Mouse (Mus musculus) hindbrain, embryonic 10.5 days (tissue): Measurements from ENCODE around the gene March10. TPM values are rescaled to one million over a fixed set of nuclear protein-coding genes. Genes with fewer than 3 reads are reported as not detected.
A peak's percentile ranks its signal among the peaks of the same experiment; 100 is the strongest.

Experiments
- DNase-seq: peaks from one replicate; pipeline ENCODE4 v3.0.0-alpha.2; 2017; ENCODE audit warnings: low spot score
- H3K27ac ChIP-seq: fragments of 300-500 bp; sonication (generic); 2 replicates; pipeline ENCODE4 v1.5.1; 2016; ENCODE audit warnings: mild to moderate bottlenecking, moderate library complexity
- H3K27me3 ChIP-seq: fragments of 300-500 bp; sonication (generic); 2 replicates; pipeline ENCODE4 v1.6.1; 2016; ENCODE audit warnings: mild to moderate bottlenecking; ENCODE audit not compliant: poor library complexity, insufficient read depth, severe bottlenecking
- H3K36me3 ChIP-seq: fragments of 300-500 bp; sonication (generic); 2 replicates; pipeline ENCODE4 v1.6.1; 2016; ENCODE audit warnings: mild to moderate bottlenecking, moderate library complexity
- H3K4me1 ChIP-seq: fragments of 300-500 bp; sonication (generic); replicated peaks from 2 replicates; pipeline ENCODE4 v1.6.1; 2016; ENCODE audit warnings: mild to moderate bottlenecking
- H3K4me3 ChIP-seq: fragments of 300-500 bp; sonication (generic); 2 replicates; pipeline ENCODE4 v1.5.1; 2016; ENCODE audit warnings: mild to moderate bottlenecking, moderate library complexity
- H3K9me3 ChIP-seq: fragments of 300-500 bp; sonication (generic); 2 replicates; pipeline ENCODE4 v1.6.1; 2016; ENCODE audit warnings: mild to moderate bottlenecking, moderate library complexity
- WGBS: fragments of 180-500 bp; shearing (Covaris S2); methylation state at CpG from one replicate; pipeline ENCODE4 v1.1.7; 2016; 5-methylcytosine and 5-hydroxymethylcytosine counted together
- polyA plus RNA-seq: library from polyadenylated mRNA; unstranded; fragments of >200 nt; fragmentation: Nextera tagmentation; extraction: Ambion mirVana; gene quantifications from 2 replicates; pipeline ENCODE4 v1.2.1, GENCODE M21; 2016

The March10 gene
- polyA plus RNA-seq, 1 experiment from 2014 or later: 0.41 TPM

DNA sequence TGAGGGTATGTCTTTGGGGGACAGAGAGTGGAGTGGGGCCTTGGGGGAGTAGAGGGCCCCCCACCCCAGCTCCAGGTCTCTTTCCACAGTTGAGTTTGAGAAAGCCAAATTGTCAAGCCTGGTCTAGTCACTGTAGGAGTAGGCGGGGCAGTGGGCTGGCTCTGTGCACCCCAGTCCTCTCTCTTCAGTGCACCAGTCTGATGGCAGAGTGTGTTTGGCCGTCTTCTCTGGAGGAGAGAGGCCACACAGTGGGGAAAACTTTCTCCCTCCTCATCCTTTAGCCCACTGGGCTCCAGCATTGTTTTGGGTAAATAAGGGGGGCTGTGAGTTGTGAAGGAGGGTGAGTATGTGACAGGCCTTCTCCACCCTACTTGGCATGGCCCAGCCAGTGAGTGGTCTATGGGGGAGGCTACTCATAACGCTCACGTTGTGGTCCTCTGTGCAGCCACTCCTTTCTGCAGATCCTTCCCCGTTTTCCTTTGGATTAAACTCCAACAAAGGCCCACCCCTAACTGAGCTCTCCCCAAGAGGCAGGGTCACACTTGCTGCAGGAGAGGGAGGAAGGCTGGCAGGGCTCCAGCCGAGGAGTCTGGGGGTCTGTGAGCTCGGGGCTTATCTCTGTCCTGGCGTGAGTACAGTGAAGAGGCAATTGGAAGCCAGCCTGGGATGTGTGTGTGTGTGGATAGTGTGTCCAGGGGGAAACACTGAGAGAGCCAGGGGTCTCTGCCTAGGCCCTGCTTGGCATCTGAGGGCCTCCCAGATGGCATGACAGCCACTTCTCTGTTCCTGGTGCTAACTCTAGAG is 122.5 kb downstream of the March10 start:
- H3K36me3 ChIP-seq: peaks cover 30% of the 10 kb centered on the region
- no peaks in the 10 kb centered on the region for H3K27me3 ChIP-seq
- 71% methylated on average over 8 of the region's 8 CpGs for WGBS
- no peaks in the 10 kb centered on the region for H3K9me3 ChIP-seq
- DNase-seq: no peak
- no peak overlapping the region for H3K27ac ChIP-seq
- peaks cover 14% of the 10 kb centered on the region for H3K4me1 ChIP-seq
- no peak overlapping the region for H3K4me3 ChIP-seq

DNA sequence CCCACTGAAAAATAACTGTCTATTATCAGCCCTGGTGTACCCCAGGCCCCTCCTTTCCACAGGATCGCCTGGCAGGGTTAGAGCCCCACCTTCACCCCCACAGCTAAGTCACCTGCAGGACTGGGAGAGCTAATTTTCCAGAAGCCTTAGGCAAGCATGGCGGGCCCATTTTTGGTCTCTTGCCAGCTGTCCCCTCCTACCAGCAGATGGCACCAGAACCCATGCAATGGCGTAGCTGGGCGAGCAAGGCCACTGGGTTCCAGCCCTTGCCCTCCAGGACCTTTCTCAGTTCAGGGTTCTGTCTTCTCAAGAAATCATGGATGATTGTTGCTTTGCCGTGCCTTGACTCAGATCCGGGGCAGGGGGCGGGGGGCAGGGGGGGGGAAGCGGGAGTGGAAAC is 124.1 kb downstream of the March10 start:
- H3K27me3 ChIP-seq: no peaks in the 10 kb centered on the region
- 69% methylated on average over 8 of the region's 8 CpGs for WGBS
- no peak overlapping the region for H3K4me3 ChIP-seq
- H3K36me3 ChIP-seq: peaks cover 36% of the 10 kb centered on the region
- DNase-seq: peak; percentile 56
- H3K9me3 ChIP-seq: no peaks in the 10 kb centered on the region
- peaks cover 14% of the 10 kb centered on the region for H3K4me1 ChIP-seq
- no peak overlapping the region for H3K27ac ChIP-seq

DNA sequence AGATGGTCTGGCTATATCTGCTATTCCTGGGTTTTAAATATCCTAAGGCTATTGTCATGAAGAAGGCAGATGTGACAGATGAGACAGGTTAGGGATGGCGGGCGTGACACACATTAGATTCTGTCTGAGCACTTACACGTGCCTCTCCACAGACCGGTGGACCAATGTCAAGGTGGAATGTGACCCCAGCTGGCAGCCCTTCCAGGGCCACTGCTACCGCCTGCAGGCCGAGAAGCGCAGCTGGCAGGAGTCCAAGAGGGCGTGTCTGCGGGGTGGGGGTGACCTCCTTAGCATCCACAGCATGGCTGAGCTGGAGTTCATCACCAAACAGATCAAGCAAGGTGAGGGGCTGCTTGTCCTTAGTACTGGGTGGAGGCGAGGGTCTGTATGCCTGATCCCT is 124.8 kb downstream of the March10 start:
- Histone ChIP-seq H3K27me3 (no peaks in the 10 kb centered on the region), H3K4me1 (peaks cover 14% of the 10 kb centered on the region), H3K27ac (no peak overlapping the region), H3K9me3 (no peaks in the 10 kb centered on the region), H3K4me3 (no peak overlapping the region), H3K36me3 (peaks cover 37% of the 10 kb centered on the region)
- DNase-seq: no peak
- 56% methylated on average over 10 of the region's 10 CpGs for WGBS

- Histone ChIP-seq H3K4me1 (peaks cover 14% of the 10 kb centered on the region), H3K36me3 (peaks cover 37% of the 10 kb centered on the region)
- 88% methylated on average over 3 of the region's 3 CpGs for WGBS
Observed at GRCm38 (mm10) chr11:105331129-105331528, 125.4 kb downstream of the March10 start.

GRCm38 (mm10) chr11:105329962-105330361 is 126.6 kb downstream of the March10 start:
- peaks cover 14% of the 10 kb centered on the region for H3K4me1 ChIP-seq
- no peaks in the 10 kb centered on the region for H3K27me3 ChIP-seq
- H3K36me3 ChIP-seq: peaks cover 43% of the 10 kb centered on the region
- no peak for DNase-seq
- no peaks in the 10 kb centered on the region for H3K9me3 ChIP-seq
- WGBS: 82% methylated on average over 9 of the region's 9 CpGs
- H3K27ac ChIP-seq: no peak overlapping the region
- H3K4me3 ChIP-seq: no peak overlapping the region

More at GRCm38 (mm10) chr11:105331129-105331528, 125.4 kb downstream of the March10 start:
- no peaks in the 10 kb centered on the region for H3K27me3 ChIP-seq
- no peak overlapping the region for H3K4me3 ChIP-seq
- H3K9me3 ChIP-seq: no peaks in the 10 kb centered on the region
- no peak for DNase-seq
- no peak overlapping the region for H3K27ac ChIP-seq

GRCm38 (mm10) chr11:105327101-105327500 is 129.4 kb downstream of the March10 start:
- DNase-seq: no peak
- 90% methylated on average over 3 of the region's 3 CpGs for WGBS
- Histone ChIP-seq H3K9me3 (no peaks in the 10 kb centered on the region), H3K4me3 (no peak overlapping the region), H3K36me3 (peaks cover 35% of the 10 kb centered on the region), H3K27me3 (no peaks in the 10 kb centered on the region), H3K4me1 (peaks cover 14% of the 10 kb centered on the region), H3K27ac (no peak overlapping the region)

DNA sequence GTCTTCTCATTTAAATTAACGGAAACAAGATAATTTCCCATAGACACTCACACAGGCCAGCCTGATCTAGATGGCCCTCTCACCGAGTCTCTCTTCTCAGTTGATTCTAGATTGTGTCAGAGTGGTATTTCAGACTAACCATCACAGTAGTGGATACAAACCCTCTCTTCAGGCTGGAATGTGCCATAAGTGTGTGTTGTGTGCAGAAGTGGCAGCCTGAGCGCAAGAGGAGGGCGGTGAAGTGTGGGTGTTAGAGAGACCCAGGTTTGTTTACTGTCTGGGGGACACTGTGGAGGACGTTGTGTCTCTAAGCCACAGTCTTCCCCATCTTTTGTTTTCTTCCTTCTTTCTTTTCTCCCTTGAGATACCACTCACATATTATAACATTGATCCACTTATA is 133.0 kb downstream of the March10 start:
- Histone ChIP-seq H3K4me1 (peaks cover 7% of the 10 kb centered on the region), H3K4me3 (no peak overlapping the region), H3K36me3 (peaks cover 39% of the 10 kb centered on the region), H3K27me3 (no peaks in the 10 kb centered on the region), H3K9me3 (no peaks in the 10 kb centered on the region), H3K27ac (no peak overlapping the region)
- WGBS: 88% methylated on average over 5 of the region's 5 CpGs
- DNase-seq: no peak

GRCm38 (mm10) chr11:105321090-105321489 is 135.4 kb downstream of the March10 start:
- Histone ChIP-seq H3K4me3 (no peak overlapping the region), H3K27me3 (no peaks in the 10 kb centered on the region), H3K27ac (no peak overlapping the region), H3K4me1 (peaks cover 2% of the 10 kb centered on the region; the same call in 1 of the 2 replicates), H3K36me3 (peaks cover 18% of the 10 kb centered on the region), H3K9me3 (no peaks in the 10 kb centered on the region)
- DNase-seq: no peak
- 89% methylated on average over 2 of the region's 2 CpGs for WGBS

DNA sequence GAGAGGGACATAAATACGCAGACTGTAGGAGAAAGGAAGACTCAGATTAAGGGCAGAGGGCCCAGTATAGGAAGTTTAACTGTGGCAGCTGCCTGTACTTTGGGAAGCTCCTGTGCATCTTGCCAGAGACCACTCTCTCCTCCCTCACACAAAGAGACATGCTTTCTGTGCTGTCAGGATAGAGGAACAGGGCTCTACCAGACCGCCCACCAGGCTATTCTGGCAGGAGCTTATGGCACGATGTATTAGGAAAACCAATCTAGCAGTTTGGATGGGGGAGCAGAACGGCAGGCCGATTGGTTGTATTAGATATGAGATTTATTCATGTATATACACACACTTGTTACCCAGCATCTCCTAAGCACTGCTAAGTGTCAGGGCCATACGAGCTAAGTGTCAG is 138.8 kb downstream of the March10 start:
- H3K27ac ChIP-seq: no peak overlapping the region
- H3K36me3 ChIP-seq: peaks cover 7% of the 10 kb centered on the region
- no peak for DNase-seq
- WGBS: 93% methylated on average over 6 of the region's 6 CpGs
- no peak overlapping the region for H3K4me3 ChIP-seq
- no peaks in the 10 kb centered on the region for H3K9me3 ChIP-seq
- H3K27me3 ChIP-seq: no peaks in the 10 kb centered on the region
- peaks cover 35% of the 10 kb centered on the region for H3K4me1 ChIP-seq

DNA sequence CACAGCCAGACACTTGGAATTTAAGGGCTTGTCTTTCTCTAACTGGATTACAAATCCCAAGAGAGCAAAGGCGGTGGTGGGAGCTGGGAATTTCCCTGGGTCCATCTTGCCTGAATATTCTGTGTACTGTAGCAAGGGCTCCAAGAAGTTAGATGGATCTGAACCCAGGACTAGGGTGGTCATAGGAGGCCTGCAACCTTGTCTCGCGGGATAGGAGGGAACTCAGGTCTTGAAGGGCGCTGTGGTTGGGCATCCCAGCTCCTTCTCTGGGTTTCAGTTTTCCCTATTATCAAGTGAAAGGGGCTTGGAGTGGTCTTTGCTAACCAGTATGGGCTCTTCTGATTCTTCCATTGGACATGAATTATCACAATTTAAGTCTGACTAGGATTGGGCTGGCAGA is 140.4 kb downstream of the March10 start:
- DNase-seq: no peak

GRCm38 (mm10) chr11:105315296-105315695 is 141.2 kb downstream of the March10 start:
- 67% methylated on average over 8 of the region's 8 CpGs for WGBS
- H3K36me3 ChIP-seq: peaks cover 7% of the 10 kb centered on the region
- no peak for DNase-seq
- H3K4me1 ChIP-seq: peaks cover 53% of the 10 kb centered on the region
- H3K9me3 ChIP-seq: no peaks in the 10 kb centered on the region
- H3K4me3 ChIP-seq: no peak overlapping the region
- H3K27ac ChIP-seq: peak overlapping the region; percentile 80
- no peaks in the 10 kb centered on the region for H3K27me3 ChIP-seq

More for the DNA sequence above, 140.4 kb downstream of the March10 start:
- H3K36me3 ChIP-seq: peaks cover 7% of the 10 kb centered on the region
- peaks cover 52% of the 10 kb centered on the region for H3K4me1 ChIP-seq
- no peaks in the 10 kb centered on the region for H3K27me3 ChIP-seq
- no peak overlapping the region for H3K4me3 ChIP-seq
- no peaks in the 10 kb centered on the region for H3K9me3 ChIP-seq
- 94% methylated on average over 4 of the region's 4 CpGs for WGBS
- H3K27ac ChIP-seq: peak overlapping the region; percentile 69

GRCm38 (mm10) chr11:105313633-105314014 is 142.9 kb downstream of the March10 start:
- WGBS: 28% methylated on average over 8 of the region's 8 CpGs
- H3K27me3 ChIP-seq: no peaks in the 10 kb centered on the region
- H3K4me3 ChIP-seq: peak overlapping the region; percentile 0; the same call in 1 of the 2 replicates
- peaks cover 56% of the 10 kb centered on the region for H3K4me1 ChIP-seq
- no peaks in the 10 kb centered on the region for H3K36me3 ChIP-seq
- peak overlapping the region; percentile 80 for H3K27ac ChIP-seq
- H3K9me3 ChIP-seq: no peaks in the 10 kb centered on the region
- DNase-seq: no peak

DNA sequence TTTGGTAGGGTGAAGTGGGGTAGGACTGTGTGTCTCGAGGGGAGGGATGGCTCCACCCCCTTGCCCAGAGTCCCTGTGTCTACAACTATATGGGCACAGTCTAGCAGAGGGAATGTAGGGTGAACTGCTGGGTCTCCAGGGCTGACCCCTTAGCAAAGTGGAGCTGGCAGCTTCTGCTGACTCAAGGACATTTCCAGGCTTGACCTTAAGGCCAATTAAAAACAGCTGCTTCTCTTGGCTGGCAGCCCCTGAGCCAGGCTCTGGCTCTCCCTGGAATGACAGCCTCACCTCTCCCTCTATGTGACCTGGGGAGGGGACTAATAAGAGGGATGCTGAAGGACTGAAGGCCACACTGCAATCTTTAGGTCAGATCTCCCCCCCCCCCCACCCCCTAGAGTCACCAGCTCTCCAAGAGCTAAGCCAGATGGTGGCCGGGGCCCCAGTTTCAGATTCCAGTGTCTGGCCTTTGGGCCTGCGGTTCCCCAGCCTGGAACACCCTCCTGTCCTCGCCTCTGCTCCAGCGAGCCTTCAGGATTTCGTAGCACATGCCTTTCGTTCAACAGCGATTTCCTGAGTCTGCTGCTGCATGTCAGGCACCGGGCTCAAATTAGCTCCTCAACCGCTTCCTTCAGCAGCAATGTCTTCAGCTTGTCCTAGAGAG is 143.4 kb downstream of the March10 start:
- peaks cover 60% of the 10 kb centered on the region for H3K4me1 ChIP-seq
- H3K27ac ChIP-seq: peak overlapping the region; percentile 80
- no peaks in the 10 kb centered on the region for H3K36me3 ChIP-seq
- peak overlapping the region; percentile 0; the same call in 1 of the 2 replicates for H3K4me3 ChIP-seq
- no peaks in the 10 kb centered on the region for H3K9me3 ChIP-seq
- H3K27me3 ChIP-seq: no peaks in the 10 kb centered on the region
- 33% methylated on average over 10 of the region's 10 CpGs for WGBS
- peak; percentile 71 for DNase-seq
